Mouse (Mus musculus): Measurements from ENCODE around the gene Ets1. TPM values are rescaled to one million over a fixed set of nuclear protein-coding genes. Genes with fewer than 3 reads are reported as not detected.

The Ets1 gene
- polyA plus RNA-seq, 1 experiment from 2014 or later = 21.7 TPM

GRCm38 (mm10) chr9:32694916-32695490 is 59.0 kb downstream of the Ets1 start:
- H3K36me3 ChIP-seq (ENCODE audit: control insufficient read depth, insufficient read depth, low read length) = no peaks in the 10 kb centered on the region
- H3K27ac ChIP-seq (ENCODE audit: low read depth, low read length) = no peak overlapping the region
- H3K9ac ChIP-seq (ENCODE audit: low read length) = peak overlapping the region; percentile 55
- no peaks in the 10 kb centered on the region for H3K9me3 ChIP-seq (ENCODE audit: control insufficient read depth, low read length)
- peak overlapping the region; percentile 80 for H3K4me2 ChIP-seq
- DNase-seq (ENCODE audit: low spot score, missing footprints) (no peak), ATAC-seq (ENCODE audit: low FRiP score) (no peak)
- H3K27me3 ChIP-seq (ENCODE audit: control insufficient read depth, insufficient read depth, low read length) = peaks cover 71% of the 10 kb centered on the region
- peaks cover 7% of the 10 kb centered on the region for H3K4me1 ChIP-seq (ENCODE audit: control insufficient read depth, insufficient read depth, low read length)
- H3K4me3 ChIP-seq (ENCODE audit: low read depth, low read length) = peak overlapping the region; percentile 48
- WGBS = 54% methylated on average over 4 of the region's 4 CpGs

DNA sequence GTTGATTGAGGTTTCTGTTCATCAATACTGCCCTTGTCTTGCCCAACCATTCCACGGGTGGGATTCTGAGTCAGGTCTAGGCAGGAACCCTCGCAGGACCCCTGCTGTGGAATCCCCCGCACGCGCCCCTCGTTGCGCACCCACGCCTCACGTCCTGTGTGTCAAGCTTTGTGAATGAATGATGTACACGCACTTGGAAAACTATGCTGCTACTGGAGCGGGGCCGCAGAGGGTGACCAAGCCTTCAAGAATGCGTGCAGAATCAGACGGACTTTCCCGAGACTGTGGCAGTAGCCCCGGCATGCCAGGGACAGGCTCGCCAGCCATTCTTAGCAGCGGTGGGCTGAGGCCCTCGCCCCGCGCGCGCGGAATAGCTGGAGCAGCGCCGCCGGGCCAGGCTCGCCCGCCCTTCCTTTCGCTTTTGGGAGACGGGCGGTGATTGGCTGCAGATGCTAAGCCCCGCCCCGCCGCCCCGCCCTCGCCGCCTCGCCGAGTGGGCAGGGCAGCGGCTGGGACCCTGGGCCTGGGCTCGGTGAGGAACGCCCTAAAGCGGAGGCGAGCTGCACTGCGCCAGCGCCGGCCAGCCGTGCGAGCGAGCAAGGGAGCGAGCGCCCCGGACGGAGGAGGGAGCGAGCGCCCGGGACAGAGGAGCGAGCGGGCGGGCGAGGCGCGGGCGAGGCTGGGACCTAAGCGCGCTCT is 59.6 kb downstream of the Ets1 start:
- Histone ChIP-seq H3K27ac (ENCODE audit: low read depth, low read length) (no peak overlapping the region), H3K27me3 (ENCODE audit: control insufficient read depth, insufficient read depth, low read length) (peaks cover 66% of the 10 kb centered on the region), H3K4me2 (peak overlapping the region; percentile 80), H3K36me3 (ENCODE audit: control insufficient read depth, insufficient read depth, low read length) (no peaks in the 10 kb centered on the region), H3K9me3 (ENCODE audit: control insufficient read depth, low read length) (no peaks in the 10 kb centered on the region), H3K9ac (ENCODE audit: low read length) (peak overlapping the region; percentile 65), H3K4me3 (ENCODE audit: low read depth, low read length) (peak overlapping the region; percentile 48), H3K4me1 (ENCODE audit: control insufficient read depth, insufficient read depth, low read length) (peaks cover 7% of the 10 kb centered on the region)
- WGBS = 0% methylated on average over 58 of the region's 67 CpGs
- DNase-seq (ENCODE audit: low spot score, missing footprints) (peak; percentile 99), ATAC-seq (ENCODE audit: low FRiP score) (peak; percentile 98)

- H3K4me1 ChIP-seq (ENCODE audit: control insufficient read depth, insufficient read depth, low read length) = peaks cover 7% of the 10 kb centered on the region
- no peaks in the 10 kb centered on the region for H3K36me3 ChIP-seq (ENCODE audit: control insufficient read depth, insufficient read depth, low read length)
- H3K9ac ChIP-seq (ENCODE audit: low read length) = peak overlapping the region; percentile 65
- H3K4me2 ChIP-seq = peak overlapping the region; percentile 80
- peaks cover 60% of the 10 kb centered on the region for H3K27me3 ChIP-seq (ENCODE audit: control insufficient read depth, insufficient read depth, low read length)
- ATAC-seq (ENCODE audit: low FRiP score) (peak; percentile 56; the same call in 1 of the 2 replicates), DNase-seq (ENCODE audit: low spot score, missing footprints) (no peak)
- H3K4me3 ChIP-seq (ENCODE audit: low read depth, low read length) = peak overlapping the region; percentile 48
- H3K9me3 ChIP-seq (ENCODE audit: control insufficient read depth, low read length) = no peaks in the 10 kb centered on the region
- WGBS = 1% methylated on average over 13 of the region's 13 CpGs
- no peak overlapping the region for H3K27ac ChIP-seq (ENCODE audit: low read depth, low read length)
These were observed 60.2 kb downstream of the Ets1 start for GRCm38 (mm10) chr9:32696259-32696658.

DNA sequence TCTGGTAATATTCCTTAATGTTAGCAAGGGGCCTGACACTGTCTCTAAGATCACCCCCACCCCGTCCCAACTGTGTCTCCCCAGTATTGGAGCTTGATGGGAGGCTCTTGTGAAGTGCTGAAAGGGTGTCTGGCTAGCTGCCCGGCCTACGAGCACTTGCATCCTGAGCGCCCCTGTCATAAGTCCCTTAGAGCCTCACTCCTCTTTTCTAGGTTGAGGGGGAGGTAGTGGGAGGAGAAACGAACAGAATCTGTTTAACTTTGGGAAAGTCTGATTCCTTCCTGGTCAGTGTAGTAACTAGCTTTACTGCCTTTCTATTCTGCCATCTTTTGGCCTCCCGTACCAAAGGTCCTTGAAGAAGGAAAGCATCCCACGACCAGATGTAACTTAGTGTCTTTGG is 60.7 kb downstream of the Ets1 start:
- Histone ChIP-seq H3K4me2 (peak overlapping the region; percentile 80), H3K27me3 (ENCODE audit: control insufficient read depth, insufficient read depth, low read length) (peaks cover 55% of the 10 kb centered on the region), H3K27ac (ENCODE audit: low read depth, low read length) (no peak overlapping the region), H3K36me3 (ENCODE audit: control insufficient read depth, insufficient read depth, low read length) (no peaks in the 10 kb centered on the region), H3K9me3 (ENCODE audit: control insufficient read depth, low read length) (no peaks in the 10 kb centered on the region), H3K4me3 (ENCODE audit: low read depth, low read length) (peak overlapping the region; percentile 48), H3K4me1 (ENCODE audit: control insufficient read depth, insufficient read depth, low read length) (peaks cover 7% of the 10 kb centered on the region), H3K9ac (ENCODE audit: low read length) (no peak overlapping the region; the same call in 1 of the 2 replicates)
- ATAC-seq (ENCODE audit: low FRiP score) (no peak), DNase-seq (ENCODE audit: low spot score, missing footprints) (no peak)
- 9% methylated on average over 7 of the region's 7 CpGs for whole genome bisulfite sequencing

DNA sequence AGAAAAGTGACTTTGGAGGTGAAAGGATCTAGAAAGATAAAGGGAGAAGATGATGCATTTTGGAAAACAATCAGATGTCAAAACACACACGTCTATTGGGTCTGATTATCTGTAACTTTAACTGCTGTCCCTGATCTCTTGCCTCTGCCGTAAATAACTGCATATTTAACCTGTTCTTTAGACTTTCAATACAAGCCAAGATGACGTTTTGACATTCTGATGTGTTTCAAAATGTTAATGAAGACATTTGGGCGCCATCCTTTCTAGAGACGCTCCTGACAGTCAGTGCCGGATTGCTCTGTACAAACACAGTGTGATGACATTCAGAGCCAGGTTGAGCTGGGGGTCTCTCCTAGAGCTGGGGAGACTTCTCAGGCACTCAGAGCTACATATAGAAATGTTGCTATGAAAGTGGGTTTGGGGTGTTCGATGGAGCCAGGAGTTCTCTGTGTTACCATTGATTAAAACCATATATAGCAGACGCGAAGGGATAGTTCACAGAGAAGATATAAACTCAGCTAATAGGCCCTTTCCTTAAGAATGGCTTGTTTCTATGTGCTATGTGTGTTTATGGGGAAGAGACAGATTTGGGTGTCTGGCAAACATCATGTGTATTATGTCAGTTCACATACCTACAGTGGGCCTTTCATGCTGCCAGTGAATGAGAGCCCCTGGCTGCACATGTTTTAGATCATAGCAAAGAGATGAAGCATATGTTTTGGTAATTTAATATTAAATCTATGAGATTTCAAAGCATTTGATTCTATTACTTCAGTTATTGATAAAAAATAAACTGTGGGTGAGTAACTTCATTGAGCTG is 61.5 kb downstream of the Ets1 start:
- Histone ChIP-seq H3K4me1 (ENCODE audit: control insufficient read depth, insufficient read depth, low read length) (peaks cover 7% of the 10 kb centered on the region), H3K9ac (ENCODE audit: low read length) (no peak overlapping the region), H3K4me2 (no peak overlapping the region; the same call in 1 of the 2 replicates), H3K27me3 (ENCODE audit: control insufficient read depth, insufficient read depth, low read length) (peaks cover 47% of the 10 kb centered on the region), H3K4me3 (ENCODE audit: low read depth, low read length) (0 out of 2 replicates have a peak overlapping the region, but pooled peaks have one; percentile 48), H3K27ac (ENCODE audit: low read depth, low read length) (no peak overlapping the region), H3K36me3 (ENCODE audit: control insufficient read depth, insufficient read depth, low read length) (no peaks in the 10 kb centered on the region), H3K9me3 (ENCODE audit: control insufficient read depth, low read length) (no peaks in the 10 kb centered on the region)
- 70% methylated on average over 9 of the region's 9 CpGs for WGBS
- ATAC-seq (ENCODE audit: low FRiP score) (no peak), DNase-seq (ENCODE audit: low spot score, missing footprints) (no peak)

GRCm38 (mm10) chr9:32698766-32699165 is 62.7 kb downstream of the Ets1 start:
- Histone ChIP-seq H3K27me3 (ENCODE audit: control insufficient read depth, insufficient read depth, low read length) (peaks cover 38% of the 10 kb centered on the region), H3K9me3 (ENCODE audit: control insufficient read depth, low read length) (no peaks in the 10 kb centered on the region), H3K36me3 (ENCODE audit: control insufficient read depth, insufficient read depth, low read length) (no peaks in the 10 kb centered on the region), H3K4me2 (no peak overlapping the region), H3K4me1 (ENCODE audit: control insufficient read depth, insufficient read depth, low read length) (peaks cover 7% of the 10 kb centered on the region), H3K4me3 (ENCODE audit: low read depth, low read length) (no peak overlapping the region), H3K9ac (ENCODE audit: low read length) (no peak overlapping the region), H3K27ac (ENCODE audit: low read depth, low read length) (no peak overlapping the region)
- ATAC-seq (ENCODE audit: low FRiP score) (no peak), DNase-seq (ENCODE audit: low spot score, missing footprints) (no peak)
- WGBS = 88% methylated on average over 4 of the region's 4 CpGs

GRCm38 (mm10) chr9:32699391-32699841 is 63.4 kb downstream of the Ets1 start:
- 83% methylated on average over 8 of the region's 8 CpGs for WGBS
- Histone ChIP-seq H3K27ac (ENCODE audit: low read depth, low read length) (no peak overlapping the region), H3K4me3 (ENCODE audit: low read depth, low read length) (no peak overlapping the region), H3K4me2 (no peak overlapping the region), H3K27me3 (ENCODE audit: control insufficient read depth, insufficient read depth, low read length) (peaks cover 32% of the 10 kb centered on the region), H3K9ac (ENCODE audit: low read length) (no peak overlapping the region), H3K36me3 (ENCODE audit: control insufficient read depth, insufficient read depth, low read length) (no peaks in the 10 kb centered on the region), H3K9me3 (ENCODE audit: control insufficient read depth, low read length) (no peaks in the 10 kb centered on the region), H3K4me1 (ENCODE audit: control insufficient read depth, insufficient read depth, low read length) (peaks cover 7% of the 10 kb centered on the region)
- no peak for ATAC-seq (ENCODE audit: low FRiP score)
- no peak for DNase-seq (ENCODE audit: low spot score, missing footprints)

GRCm38 (mm10) chr9:32700091-32700905 is 64.3 kb downstream of the Ets1 start:
- Histone ChIP-seq H3K27ac (ENCODE audit: low read depth, low read length) (no peak overlapping the region), H3K27me3 (ENCODE audit: control insufficient read depth, insufficient read depth, low read length) (peaks cover 23% of the 10 kb centered on the region), H3K4me3 (ENCODE audit: low read depth, low read length) (no peak overlapping the region)

More at GRCm38 (mm10) chr9:32700091-32700905, 64.3 kb downstream of the Ets1 start:
- H3K4me1 ChIP-seq (ENCODE audit: control insufficient read depth, insufficient read depth, low read length) = peaks cover 6% of the 10 kb centered on the region
- DNase-seq (ENCODE audit: low spot score, missing footprints) (no peak), ATAC-seq (ENCODE audit: low FRiP score) (no peak)
- WGBS = 76% methylated on average over 7 of the region's 7 CpGs
- no peaks in the 10 kb centered on the region for H3K9me3 ChIP-seq (ENCODE audit: control insufficient read depth, low read length)
- no peaks in the 10 kb centered on the region for H3K36me3 ChIP-seq (ENCODE audit: control insufficient read depth, insufficient read depth, low read length)
- H3K9ac ChIP-seq (ENCODE audit: low read length) = no peak overlapping the region
- no peak overlapping the region for H3K4me2 ChIP-seq

Data from midbrain, embryonic 11.5 days (tissue).